Mouse (Mus musculus) mature B cell (primary cell): Measurements from ENCODE around the gene Slc39a11.

Experiments used
- in situ Hi-C: fragments of 300-500 bp; cut with MboI; formaldehyde crosslinking; loops from 2 replicates; pipeline ENCODE4 v1.14.3; 2019

Gene Slc39a11

DNA sequence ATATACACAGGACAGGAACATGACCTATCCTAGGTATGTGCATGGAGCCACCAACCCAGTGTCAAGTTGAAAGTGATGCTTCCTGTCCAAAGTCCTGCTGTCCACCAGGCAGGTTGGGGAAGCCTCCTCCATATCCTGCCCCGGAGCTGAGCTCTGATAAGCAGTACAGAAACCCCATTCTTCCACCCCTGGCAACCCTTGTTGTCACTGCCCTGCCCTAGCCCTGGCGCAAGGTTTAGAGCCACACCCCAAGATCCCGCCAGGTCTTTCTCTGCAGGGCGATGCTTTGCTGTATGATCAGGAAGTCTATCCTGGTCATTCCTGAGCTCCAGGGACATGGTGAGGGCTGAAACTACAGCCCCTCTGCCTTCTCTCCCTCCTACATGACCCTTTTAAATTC is 396.7 kb downstream of the Slc39a11 start:
- in situ Hi-C loops: no loop called here

DNA sequence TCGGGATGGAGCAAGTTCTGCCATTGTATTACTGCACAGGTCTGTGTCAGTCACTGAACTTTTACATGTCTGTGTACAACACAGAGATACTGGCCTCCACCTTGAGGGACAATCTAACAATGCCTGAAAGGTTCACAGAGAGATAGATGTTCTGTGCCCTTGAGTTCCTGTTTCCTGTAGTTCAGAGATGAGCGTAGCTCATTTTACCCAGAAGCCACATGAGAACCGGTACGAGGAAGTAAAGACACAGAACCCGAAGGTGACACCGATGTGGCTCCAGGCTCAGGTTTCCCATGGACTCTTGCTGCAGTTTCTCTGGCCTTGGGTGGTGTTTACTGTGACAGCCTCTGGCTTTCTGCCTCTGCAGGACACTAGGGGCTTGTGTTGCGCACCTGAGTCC is 398.7 kb downstream of the Slc39a11 start:
- in situ Hi-C loops: no loop called here

DNA sequence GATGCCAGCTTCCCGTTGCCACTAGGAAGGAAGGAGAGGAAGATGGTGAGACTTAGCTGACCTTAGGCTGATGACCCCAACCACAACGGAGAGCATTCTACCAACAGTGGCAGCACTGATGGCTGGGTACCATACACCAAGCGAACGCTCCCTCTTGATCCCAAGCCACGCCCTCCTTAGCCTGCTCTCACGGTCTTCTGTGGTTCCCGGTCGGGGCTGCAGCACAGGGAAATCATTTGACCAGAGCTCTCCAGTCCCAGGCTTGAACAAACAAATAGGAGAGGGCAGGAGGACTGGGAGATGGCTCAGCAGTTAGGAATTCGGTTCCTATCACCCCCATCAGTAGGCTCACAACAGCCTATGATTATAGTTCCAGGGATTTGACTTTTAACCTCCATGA is 403.4 kb downstream of the Slc39a11 start:
- in situ Hi-C loops: no loop called here

DNA sequence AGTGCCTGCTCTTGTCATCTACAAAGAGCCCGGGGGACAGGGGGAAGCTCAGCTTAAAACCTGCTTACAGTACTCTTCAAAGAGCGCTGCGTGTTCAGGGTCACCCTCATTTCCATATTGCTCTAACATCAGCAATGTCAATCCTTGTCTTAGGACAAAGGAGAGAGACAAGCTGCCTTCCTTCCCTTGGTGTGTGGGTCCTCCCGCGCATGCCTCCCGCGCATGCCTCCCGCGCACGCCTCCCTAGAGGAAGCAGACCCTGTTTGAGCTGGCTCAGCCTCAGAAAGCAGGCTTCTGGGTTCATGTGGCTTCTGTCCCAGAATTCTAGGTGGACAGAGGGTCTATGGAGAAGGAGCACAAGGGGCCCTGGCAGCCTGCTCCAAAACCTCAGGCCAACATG is 404.2 kb downstream of the Slc39a11 start:
- in situ Hi-C loops: no loop called here

DNA sequence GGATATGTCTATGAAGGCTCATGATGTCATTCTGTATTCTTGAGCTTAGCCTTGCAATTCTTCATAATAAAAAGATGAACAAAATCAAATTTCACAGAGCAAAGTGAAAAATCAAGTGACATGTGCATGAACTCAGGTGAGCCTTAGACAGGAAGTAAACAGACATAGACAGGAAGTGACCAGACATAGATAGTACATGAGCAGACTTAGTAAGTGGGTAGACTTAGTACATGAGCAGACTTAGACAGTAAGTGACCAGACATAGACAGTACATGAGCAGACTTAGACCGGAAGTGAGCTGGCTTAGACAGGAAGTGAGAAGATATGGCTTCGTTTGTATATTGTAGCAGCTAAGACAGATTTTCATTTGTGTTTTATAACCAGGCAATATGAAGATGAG is 415.4 kb downstream of the Slc39a11 start:
- in situ Hi-C loops: no loop called here

DNA sequence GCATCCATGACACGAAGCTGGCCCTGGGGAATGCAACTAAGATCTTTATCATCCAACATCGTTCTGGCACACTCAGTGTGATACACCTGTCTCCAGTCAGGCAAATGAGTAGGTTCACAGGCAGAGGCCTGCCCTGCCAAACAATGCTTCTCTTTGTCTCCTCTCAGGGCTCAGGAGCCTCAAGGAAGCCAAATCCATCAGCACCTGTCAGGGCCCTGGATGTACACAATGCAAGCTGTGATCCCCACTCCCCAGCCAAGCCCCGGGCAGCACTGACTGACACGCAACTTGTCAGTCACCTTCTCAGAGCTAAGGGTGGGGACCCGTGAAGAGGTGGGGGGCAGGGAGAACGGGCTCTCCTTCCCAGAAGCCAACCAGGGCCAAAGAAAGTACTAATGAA is 417.8 kb downstream of the Slc39a11 start:
- in situ Hi-C loops: no loop called here

DNA sequence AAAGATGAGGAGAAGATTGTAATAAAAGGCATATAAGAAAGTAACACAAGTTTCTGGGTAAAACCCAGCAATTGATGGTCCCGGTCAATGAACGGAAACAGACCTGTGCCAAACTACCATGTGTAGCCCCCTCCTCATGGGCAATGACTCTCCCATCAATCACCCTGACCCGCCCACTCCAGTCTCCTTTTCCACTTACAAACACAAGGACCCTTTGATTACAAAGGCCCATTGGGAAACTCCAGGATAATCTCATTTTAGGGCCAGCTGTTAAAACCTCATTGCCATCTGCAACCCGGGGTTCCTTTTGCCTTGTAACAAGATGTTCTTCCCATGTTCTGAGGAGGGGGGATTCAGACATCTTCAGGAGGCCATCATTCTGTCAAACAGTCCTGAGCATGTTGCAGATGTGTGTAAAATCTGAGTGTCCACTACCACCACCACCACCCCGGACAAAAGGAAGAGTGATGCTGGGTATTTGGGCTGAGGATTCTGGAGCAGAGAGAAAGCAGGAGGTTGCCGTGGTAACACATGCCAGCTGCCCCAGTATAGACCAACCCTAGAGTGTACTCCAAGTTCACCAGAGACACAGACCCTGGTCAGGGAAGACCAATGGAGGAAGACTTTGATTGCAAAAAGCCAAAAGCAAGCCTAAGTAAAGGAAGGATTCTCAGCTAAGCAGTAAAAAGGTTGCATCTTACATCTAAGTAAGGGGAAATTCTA is 419.3 kb downstream of the Slc39a11 start:
- in situ Hi-C loops: no loop called here

DNA sequence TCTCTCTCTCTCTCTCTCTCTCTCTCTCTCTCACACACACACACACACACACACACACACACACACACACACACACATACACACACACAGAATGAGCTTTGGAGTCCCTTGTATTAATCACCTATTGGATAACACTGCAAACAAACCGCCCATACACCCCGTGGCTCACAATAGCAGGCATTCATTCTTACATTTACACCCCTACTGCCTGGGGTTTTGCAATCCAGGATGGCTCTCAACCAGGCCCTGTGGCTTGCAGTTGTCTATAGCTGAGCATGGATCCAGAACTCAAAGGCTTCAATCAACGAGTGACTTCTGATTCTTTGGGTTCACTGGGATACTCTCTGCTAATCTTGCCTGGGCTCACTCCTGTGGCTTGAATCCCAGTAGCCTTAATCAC is 424.1 kb downstream of the Slc39a11 start:
- in situ Hi-C loops: no loop called here

DNA sequence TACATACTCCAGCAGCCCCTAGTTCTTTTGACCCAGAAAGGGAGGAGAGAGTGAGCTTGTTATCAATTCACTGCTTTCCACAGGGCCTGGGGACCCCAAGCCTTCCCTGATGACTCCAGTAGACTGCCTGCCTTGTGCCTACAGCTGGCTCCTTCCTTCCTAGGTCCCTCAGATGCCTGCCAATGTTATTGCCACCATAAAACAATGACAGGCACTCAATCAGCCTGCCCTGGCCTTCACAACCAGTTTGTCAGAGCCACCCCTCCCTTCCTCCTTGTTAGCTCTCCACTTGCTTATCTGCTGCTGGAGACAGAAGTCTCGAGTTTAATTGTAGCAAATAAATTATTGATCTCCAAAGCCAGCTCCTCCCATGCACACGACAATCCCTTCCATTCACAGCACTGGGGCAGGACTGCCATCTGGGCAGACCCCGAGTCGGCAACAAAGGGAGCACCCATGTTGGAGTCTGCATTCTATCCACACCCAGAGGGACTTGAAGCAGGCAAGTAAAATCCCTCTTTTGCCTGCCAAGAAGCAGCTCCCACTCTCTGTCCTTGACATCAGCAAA is 426.0 kb downstream of the Slc39a11 start:
- in situ Hi-C loops: no loop called here

DNA sequence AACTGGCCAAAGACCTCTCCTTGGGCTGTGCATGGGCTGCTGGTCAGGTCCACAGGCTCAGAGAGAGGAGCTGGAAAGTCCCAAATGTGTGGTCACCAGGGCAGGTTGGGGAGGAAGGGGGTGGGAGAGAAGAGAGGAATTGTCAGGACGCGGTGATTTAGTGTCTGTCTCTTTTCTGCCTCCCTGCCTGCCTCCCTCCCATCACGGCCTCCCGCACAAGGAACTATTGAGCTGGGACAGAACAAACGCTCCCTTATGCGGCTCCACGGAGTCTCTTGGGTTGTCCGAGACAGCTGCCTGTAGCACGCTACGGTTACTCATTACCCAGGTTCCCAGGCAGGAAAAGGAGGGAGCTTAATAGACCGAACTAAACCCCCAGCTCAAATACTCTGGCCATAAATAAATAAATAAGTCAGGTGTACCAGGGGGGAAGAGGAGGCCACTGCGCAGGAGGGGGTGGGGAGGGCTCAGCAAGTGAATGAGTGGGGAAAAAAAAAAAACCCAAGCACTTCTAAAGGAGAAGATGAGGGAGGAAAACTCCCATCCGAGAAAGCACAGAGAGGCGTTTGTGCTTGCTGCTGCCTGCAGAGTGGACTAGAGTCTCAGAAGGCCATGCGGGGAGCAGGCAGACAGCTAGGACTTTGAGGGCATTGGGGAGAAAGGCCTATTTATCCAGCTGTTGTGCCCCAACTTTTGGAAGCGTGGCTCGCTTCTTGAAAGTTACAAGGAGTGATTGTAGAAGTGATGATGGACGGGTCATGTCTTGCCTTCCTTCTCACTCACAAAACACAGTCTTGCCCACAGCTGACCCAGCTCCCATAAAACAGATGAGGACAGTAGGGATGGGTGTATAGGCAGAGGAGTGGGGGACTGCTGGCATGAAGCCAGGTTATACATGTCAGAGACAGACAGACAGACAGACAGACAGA is 428.3 kb downstream of the Slc39a11 start:
- in situ Hi-C loops: no loop called here

DNA sequence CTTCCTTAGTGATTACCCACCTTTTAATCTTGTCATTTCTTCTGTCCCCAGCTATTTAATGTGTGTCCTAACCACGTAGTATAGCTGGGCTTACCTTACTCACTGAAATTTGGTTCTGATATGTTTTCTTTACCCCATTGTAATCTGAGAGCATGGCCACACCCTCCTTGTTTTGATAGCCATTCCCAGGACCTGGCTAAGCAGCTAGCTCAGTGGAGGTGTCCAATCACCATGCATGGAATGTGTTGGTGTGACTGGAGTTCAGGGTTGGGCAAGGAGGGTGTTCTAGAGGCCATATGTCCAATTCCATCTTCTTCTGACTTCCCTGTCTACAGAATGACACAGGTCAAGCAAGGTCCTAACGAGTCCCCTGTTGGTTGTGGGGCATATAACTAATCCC is 429.2 kb downstream of the Slc39a11 start:
- in situ Hi-C loops: no loop called here

DNA sequence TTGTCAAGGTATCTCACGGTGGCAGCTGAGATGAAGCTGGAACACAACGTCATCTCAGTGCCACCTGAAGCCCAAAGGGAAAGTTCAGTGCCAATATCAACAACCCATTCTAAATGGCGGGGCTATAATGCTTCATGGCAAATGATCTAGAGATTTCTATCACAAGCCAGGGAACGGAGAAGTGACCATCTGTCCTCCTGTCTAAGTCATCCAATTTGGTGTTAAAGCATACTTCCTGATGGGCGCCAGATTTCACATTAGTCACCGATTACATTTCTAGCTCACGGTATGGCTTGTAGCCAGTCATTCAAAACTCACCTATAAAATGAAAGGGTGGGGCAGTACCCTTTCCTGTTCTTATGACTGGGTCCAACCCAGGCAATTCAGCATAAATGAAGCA is 435.1 kb downstream of the Slc39a11 start:
- in situ Hi-C loops: no loop called here

DNA sequence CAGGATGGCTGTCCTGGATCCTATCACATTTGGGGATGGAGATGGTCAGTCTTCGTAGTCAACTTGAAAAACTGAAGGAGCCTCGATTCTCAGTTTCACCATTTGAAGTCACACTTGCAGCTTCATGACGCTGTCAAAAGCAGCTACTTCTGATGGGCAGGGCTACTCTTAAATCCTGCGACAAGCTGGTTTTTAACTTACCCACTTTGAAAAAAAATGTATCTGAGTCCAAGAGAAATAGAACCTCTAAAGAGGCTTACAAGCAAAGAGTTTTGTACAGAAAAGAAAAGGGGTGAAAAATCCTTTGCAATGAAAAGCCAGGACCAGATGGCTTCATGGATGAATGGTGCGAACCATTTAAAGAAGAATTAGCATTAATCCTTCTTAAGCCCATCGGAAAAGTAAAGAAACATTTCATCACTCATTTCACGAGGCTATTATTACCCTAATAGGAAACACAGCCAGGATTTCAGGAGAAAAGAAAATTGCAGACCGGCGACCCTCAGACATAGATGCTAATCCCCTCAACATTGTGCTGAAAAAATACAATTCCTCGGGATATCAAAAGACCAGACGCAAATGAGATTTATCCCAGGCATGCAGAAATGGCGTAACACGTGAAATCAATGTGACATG is 437.4 kb downstream of the Slc39a11 start:
- in situ Hi-C loops: no loop called here

DNA sequence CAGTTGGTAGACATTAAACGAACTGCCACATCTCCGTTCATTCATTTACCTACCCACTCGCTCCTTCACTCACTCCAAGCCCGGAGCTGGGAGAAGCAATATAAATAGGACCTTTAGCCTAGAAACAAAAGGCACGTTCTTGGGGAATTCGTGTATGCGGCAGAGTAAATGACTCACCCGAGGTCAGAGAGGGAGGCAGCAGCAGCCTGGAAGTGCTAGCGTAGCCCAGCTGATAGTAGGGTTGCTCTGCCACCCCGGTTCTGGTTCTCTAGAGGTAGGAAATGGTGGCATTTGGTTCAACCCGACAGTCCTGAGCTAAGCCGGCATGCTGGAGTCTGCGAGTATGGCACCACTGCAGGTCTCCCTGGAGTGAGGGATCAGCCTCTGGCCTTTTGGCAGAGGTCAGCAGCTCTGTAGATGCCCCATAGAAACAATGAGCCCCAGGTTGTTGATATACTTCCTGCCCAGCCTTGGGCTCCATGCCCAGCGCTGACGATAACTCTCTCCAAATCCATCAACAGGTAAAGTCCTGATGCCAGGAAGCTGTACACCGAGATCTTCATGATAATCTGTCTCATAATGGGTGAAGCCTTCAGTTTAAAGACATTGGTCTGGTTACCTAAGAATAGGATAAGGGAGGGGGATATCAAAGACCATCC is 440.5 kb downstream of the Slc39a11 start:
- in situ Hi-C loops: no loop called here

DNA sequence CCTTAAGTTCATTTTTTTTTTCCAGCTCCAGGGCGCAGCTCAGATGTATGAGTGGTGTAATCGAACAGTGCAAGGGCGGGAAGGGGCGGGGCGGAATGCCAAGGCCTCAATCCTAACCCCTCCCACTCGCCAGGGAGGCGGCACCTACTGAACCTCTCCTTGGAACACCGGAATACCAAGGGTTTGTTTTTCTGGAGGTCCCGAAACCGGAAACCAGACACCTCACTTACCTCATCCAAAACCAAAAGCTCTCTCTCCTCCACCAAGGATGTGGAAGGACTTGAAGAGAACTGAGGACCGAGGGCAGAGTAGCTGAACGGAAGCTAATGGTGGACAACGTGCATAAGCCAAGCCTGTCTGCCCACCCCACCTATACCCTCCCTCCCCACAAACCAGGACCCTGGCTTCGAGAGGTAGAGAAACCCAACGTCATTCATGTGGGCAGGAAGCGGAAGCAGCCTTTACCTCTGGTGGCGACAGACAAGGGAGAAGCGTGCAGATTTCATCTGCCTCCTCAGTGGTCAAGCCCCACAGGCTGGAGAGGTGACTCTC is 441.3 kb downstream of the Slc39a11 start:
- in situ Hi-C loops: no loop called here

DNA sequence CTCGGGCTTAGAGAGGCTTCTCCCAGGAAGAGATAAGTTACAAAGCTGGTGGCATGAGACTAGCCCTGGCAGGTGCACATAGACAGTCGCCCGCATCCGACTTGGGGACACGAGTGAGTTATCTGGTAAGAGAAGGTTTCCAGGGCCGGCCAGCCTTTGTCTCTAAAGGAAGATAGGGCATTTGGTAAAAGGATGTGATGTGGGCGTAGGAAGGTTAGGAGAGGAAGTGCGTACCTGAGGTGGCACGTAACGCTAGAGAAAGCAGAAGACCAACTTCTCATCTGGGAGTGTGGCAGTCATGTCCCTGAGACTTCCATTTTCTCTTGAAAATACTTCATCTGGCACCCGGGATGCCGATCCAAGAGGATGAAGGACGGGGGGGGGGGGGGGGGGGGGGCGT is 441.9 kb downstream of the Slc39a11 start:
- in situ Hi-C loops: no loop called here

DNA sequence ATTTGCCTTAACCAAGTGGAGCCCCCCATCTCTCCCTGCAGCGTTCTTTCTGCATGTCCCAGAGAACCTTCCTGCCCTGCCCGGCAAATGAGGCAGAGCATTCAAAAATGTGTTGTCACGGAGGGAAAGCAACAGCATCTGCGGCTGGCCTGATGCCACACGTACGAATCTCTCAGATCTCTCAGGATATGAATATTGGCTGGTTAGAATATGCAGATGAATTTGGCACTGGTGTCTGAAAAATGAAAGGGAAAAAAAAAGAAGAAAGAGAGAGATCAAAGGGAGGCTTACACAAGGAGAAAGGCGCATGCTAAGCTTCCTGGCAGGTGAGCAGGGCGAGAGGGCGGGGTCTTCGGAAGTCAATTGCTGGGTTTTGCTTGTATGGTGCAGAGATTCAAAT is 443.8 kb downstream of the Slc39a11 start:
- in situ Hi-C loops: no loop called here

DNA sequence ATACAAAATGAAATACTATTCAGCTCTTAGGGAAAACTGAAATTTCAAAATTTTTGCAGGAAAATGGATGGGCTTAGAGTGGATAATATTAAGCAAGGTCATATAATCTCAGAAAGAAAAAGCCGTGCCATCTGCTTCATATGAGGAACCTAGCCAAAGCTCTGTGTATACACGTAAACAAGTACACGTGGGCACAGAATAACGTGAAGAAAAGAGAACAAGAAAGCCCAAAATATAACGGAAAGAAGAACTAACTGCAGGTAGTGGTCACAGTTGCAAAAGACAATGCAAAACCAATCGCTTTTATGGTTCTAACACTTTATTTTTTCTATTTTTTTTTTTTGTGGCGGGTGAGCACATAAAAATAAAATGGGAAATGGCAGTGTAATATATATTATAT is 446.9 kb downstream of the Slc39a11 start:
- in situ Hi-C loops: no loop called here

DNA sequence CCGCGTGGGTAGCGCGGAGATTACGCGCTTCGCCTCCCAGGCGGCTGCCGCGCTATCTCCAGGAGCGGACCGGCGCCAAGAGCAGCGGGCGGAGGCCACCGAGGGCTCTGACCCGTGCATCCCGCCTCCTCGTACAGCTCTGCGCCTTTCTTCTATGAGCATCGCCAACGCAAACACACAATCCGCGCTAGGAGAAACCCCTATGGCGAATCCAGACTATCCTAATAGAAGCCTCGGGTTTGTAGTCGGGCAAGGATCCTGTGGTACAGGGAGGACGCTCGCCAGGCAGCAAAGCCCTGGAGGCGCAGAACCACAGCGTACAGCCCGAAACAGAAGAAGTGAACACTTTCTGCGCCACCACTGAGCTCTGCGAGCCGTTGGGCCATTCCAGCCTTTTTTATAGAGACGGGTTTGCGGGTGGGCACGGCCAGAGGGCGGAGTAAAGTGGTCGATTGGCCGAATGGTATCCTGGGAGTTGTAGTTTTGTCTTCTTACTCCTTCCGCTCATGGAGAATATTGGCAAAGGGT is 448.3 kb downstream of the Slc39a11 start:
- in situ Hi-C loops: no loop called here

DNA sequence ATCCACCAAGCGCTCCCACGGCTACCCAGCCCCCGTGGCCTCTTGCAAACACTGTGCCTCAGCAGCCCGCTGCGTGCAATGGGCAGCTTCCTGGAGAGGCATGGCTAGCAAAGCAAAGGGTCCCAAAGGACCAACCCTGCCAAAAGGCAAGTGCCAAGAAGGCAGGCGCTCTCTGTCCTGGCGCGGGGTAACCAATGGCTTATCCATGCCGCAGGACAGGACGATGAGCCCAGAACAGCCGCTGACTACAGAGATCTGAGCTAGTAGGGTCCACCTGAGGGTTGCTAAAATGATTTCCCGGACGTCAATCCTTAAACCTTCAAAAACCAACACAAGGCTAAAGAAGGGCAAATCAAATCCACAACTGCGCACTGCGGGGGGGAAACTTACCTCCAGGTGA is 449.0 kb downstream of the Slc39a11 start:
- in situ Hi-C loops: no loop called here

DNA sequence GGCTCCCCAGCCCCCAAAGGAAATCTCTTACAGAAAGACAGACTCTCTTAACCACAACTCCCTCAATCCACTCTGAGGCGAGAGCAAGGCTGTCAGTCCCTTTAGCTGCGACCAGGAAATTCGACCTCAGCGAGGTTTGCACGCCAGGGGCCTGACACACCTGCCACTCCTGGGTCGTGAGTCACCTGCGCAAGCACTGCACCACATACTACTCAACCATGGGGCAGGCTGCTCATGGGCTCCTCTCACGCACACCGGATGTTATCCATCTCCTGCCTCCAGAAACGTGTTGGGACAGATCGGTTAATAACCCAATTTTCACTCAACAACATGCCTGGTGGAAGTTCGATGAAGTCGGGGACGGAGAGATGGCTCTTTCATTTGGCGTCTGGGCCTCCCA is 451.3 kb downstream of the Slc39a11 start:
- in situ Hi-C loops: loop anchor here (25.0 kb wide), 2 partner anchors 214 to 414 kb away; partner anchors contain the start of gene Sstr2
